Mouse (Mus musculus) embryo, embryonic 10.5 days (tissue): ENCODE measurements at regions not wholly inside any gene's neighbourhood (a gene's known extent, or its start where the extent isn't known, plus 50 kb on each side); places are given as distances from the start of the nearest gene placed in this dataset.

ENCODE experiments used
- DNase-seq: peaks from one replicate; pipeline ENCODE4 v3.0.0-alpha.2; 2015; ENCODE audit warnings: low spot score

- DNase-seq: no peak
These were observed 263.0 kb downstream of the Pik3r1 start for GRCm38 (mm10) chr13:101505054-101505453.

GRCm38 (mm10) chr13:101504241-101504640 lies 263.8 kb downstream of the Pik3r1 start:
- no peak for DNase-seq

- DNase-seq: no peak
These were observed 266.2 kb downstream of the Pik3r1 start for GRCm38 (mm10) chr13:101501845-101502284.

DNA sequence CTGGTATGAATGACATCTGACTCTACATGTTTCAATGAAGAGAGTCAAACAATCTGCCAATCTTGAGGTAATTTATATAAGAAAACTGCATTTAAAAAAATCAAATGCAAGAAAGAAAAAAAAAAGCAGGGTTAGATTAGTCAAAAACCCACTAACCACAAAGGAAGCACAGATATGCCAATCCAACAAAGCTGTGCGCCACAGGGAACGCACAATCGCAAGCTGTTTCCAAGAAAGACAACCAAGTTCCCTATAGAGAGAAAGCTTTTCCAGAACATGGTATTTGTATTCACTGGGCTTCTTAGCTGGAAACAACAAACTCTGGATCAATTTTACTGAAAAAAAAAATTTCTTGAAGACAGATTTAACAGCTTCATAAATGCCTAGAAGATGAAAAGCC lies 267.0 kb downstream of the Pik3r1 start:
- no peak for DNase-seq

DNA sequence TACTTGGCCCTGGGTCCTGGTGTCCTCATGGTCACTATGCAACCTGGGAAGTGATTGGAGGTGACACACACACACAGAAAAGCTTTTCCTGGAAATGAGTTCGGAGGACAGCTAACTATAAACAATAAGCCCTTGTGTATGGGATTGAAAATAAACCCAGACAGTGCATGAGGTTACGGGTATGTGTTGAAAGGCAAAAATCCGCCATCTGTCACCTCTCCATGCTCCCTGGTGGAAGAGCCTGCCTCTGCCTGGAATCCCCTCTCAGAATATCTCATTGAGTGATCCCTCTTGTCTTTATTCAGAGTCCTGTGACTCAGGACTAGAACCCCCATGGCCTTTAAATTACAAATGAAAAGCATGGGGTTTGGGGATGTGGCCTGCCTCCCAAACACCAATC lies 276.2 kb downstream of the Pik3r1 start:
- DNase-seq: peak; percentile 2

- DNase-seq: no peak
These were observed 277.1 kb downstream of the Pik3r1 start for GRCm38 (mm10) chr13:101490961-101491360.

DNA sequence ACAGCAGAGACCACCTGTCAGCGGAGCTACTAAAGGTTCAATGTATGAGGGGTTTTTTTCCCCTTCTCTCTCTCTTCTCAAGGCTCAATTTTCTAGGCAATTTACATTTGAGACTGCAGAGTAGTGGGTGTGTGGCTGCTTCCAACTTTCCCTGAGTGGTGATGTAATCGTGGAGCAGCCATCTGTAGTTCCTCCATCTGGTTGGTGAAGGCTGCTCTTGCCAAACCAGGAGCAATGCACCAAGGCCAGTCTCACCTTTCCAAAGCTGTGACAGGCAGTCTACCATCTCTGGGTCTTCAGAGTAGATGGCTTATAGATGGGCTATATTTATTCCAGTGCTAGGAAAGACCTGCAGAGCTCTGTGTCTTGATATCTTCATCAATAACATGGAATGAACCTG lies 280.4 kb downstream of the Pik3r1 start:
- no peak for DNase-seq

GRCm38 (mm10) chr13:101485823-101486222 lies 282.2 kb downstream of the Pik3r1 start:
- no peak for DNase-seq

GRCm38 (mm10) chr13:101483816-101484215 lies 284.2 kb downstream of the Pik3r1 start:
- DNase-seq: no peak

DNA sequence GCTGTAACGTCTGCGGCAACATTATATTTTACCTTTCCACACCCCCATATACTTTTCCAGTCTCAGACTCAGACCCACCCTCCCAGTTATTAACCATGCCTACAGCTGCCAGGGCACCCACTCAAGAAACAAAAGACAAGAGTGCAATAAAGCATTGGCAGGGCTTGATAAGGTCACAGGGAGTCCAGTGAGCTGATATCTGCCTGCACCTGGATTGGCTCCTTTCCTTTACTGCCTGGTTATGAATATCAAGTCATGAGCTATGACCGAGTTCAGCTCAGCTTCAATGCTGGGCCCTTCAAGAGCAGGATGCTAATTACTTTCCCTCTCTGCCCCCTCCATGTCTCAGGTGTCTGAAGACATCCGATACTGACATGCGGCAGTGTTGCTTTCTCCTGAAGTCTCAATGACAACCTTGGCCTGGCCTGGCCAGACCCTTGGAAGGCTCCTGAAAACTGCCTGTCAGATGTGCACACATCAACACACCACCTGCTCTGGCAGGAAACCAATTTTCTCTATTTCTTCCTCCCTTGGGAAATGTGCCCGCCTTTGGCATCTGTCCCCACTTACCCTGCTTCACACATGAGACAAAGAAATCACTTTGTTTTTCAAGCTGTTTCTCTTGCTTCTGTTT lies 286.3 kb downstream of the Pik3r1 start:
- no peak for DNase-seq

GRCm38 (mm10) chr13:101479297-101479652 lies 288.7 kb downstream of the Pik3r1 start:
- DNase-seq: no peak

- no peak for DNase-seq
These were observed 289.3 kb downstream of the Pik3r1 start for GRCm38 (mm10) chr13:101478608-101479296.

DNA sequence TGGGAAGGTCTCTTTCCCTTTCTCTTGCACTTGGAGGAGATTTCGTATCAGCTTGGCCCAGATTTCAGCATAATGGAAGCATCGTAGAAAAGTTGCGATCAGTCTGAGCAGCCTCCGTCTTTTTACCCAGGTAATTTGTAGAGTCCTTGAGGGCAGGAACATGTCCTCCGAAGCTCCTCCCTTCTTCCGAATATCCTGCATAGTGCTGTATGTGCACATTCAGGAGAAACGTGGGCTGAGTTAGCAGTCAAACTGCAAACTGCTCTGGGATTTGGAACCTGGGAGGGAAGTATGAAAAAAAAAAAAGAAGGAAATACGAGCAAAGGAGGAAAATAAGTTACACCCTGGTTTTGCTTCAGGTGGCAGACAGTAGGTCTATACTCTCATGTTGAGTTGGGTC lies 294.7 kb downstream of the Pik3r1 start:
- no peak for DNase-seq

DNA sequence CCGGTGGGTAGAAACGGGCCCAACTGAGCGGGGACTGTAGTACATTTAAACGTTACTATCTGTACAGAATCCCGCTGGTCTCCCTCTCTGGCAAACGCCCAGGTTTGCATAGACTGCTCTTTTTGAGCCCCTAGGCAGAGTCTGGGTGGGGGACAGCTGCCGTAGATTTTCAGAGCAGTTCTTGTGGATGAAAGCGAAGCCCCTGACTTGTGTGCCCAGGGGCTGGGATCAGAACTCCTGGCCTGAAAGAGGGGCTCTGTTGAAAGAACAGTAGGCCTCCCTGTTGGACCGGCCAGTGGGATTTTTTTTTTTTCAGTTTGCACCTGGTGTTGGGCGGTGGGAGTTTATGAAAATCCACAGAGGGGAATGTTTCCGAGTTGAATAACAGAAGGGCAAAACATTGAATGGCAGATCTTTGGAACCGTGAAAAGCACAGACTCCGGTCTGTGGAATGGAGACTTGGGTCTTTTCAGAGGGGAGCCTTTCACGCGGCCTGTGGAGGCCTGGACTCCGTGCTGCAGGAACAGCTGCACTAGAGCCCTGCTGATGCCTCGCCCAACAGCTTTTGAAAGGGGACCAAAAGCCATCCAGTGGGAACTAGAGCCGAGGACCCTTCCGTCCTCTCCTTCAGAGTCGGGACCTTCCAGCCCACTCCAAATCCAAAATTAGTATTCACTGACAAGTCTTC lies 297.3 kb downstream of the Pik3r1 start:
- DNase-seq: no peak

GRCm38 (mm10) chr13:101465748-101466127 lies 302.3 kb downstream of the Pik3r1 start:
- no peak for DNase-seq

GRCm38 (mm10) chr13:101464928-101465747 lies 302.9 kb downstream of the Pik3r1 start:
- peak; percentile 34 for DNase-seq

DNA sequence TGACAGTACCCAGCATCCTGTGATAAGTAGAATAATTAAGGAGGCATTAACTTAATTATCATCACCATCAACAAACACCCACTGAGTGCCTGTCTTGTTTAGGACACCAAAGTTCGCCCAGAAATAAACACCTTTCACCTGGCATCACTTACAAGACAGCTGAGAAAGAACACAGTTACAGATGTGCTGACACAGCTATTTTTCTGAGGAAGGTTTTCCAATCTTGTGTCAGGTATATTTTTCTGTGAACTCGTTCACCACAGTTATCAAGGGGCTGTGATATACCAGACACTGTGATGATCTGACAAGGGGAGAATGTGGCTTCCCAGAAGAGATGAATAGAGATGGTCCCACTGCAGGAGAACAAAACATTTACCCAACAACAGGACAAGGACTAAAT lies 311.1 kb downstream of the Pik3r1 start:
- DNase-seq: no peak

DNA sequence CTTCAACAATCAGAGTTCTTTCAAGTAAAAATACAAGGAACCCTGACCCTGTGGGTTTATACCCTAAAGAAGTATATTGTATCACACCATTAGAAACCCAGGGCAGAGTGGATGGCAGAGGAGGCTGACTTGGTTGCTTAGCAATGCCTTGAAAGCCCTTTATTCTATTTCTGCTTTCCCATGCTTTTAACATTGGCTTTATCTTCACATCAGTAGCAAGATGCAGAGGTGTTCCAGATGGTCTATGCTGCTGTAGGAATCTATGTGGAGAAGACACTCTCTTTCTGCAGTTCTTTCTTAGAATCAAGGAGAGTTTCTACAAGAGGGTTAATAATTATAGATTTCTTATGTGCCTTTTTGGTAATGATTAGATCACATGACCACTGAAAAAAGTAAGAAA lies 313.7 kb downstream of the Pik3r1 start:
- DNase-seq: no peak

- DNase-seq: no peak
These were observed 317.5 kb downstream of the Pik3r1 start for GRCm38 (mm10) chr13:101450501-101450900.

DNA sequence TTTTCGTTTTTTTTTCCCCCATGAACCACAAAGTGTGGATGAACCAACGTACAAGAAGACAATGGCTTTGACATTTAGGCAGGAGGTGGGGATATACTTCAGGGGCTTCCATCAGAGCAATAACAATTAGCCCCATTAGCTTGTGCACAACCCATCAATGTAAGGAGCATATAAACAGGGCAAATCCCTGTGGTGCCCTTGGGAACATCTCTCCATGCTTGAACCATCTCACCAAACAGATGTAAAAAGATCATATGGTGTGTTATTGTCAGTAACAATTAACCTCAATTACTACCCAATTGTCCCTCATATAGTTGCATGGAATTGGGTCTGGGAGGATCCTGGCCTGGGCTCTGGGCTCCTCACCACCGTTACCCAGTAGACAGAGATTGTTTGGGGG lies 328.5 kb downstream of the Pik3r1 start:
- no peak for DNase-seq

DNA sequence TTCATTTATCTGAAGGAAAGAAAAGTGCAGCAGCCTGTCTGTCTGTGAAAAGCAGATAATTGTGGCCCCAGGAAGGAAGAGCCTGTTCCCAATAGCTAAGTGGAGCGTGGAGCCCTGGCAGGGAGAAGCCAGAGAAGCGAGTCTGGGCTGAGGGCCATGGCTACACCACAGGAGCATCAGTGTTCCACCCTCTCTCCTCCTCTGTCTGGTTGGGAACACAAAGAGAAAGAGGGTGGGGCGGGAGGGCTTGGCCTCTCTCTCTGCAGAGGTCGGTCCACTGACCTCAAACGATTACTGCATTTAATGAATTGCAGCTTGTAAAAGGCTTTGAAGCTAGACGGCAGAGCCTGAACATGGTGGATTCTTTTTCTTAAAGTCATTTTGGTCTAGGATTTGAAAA lies 329.0 kb downstream of the Pik3r1 start:
- DNase-seq: peak; percentile 66

DNA sequence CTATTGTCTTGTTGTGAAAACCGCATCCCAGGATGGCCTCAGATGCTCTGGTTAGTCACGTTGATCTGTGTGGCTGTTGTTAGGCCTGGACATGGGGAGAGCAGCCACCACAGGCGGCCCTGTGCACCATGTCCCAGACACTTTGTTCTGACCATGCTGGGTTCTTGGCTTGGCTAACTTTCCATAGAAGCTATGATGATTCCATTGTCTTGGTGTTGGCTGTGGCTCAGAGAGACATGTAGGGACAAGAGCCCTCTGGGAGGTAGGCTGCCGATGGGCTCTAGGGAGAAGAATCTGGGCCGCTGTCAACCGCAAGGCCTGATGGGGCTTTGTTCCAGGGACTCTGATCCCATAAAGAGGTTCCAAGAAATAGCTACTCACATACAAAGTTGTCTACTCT lies 334.9 kb downstream of the Pik3r1 start:
- no peak for DNase-seq
